Mouse (Mus musculus) liver, embryonic 14.5 days (tissue): ENCODE results near the gene 1600002K03Rik.

Source experiments
- CTCF ChIP-seq: IDR thresholded peaks from 2 replicates; pipeline ENCODE4 v1.5.1; 2016; ENCODE audit warnings: antibody characterized with exemption, low read depth, control low read depth
- EP300 ChIP-seq: IDR thresholded peaks from 2 replicates; pipeline ENCODE4 v1.6.1; 2016; ENCODE audit warnings: antibody characterized with exemption, low read depth

- no peak for TF ChIP-seq EP300
- TF ChIP-seq CTCF: no peak
Observed at GRCm38 (mm10) chr10:80145896-80146295, 26.8 kb upstream of the 1600002K03Rik start.
